Mouse (Mus musculus) MEL (cell line): ENCODE results near the gene Slc38a4. TPM values are rescaled to one million over a fixed set of nuclear protein-coding genes. Genes with fewer than 3 reads are reported as not detected.

Experiments used
- DNase-seq: peaks from one replicate; pipeline ENCODE4 v3.0.0; 2011; ENCODE audit warnings: low read depth, low spot score
- H3K27ac ChIP-seq: 2 replicates; pipeline ENCODE4 v1.5.1; 2012; ENCODE audit warnings: low read depth, mild to moderate bottlenecking, control low read depth, low read length, moderate library complexity; ENCODE audit not compliant: control insufficient read depth
- H3K27me3 ChIP-seq, 2 experiments: fragments of 150-350 bp in 1 of 2; sonication (generic) in 1 of 2; 2 replicates each; pipeline ENCODE4 v1.6.1; 2012; ENCODE audit warnings: low read length in 2 of 2, mild to moderate bottlenecking in 2 of 2, improper control_type of control experiment in 1 of 2, moderate library complexity in 1 of 2; ENCODE audit not compliant: insufficient read depth in 2 of 2, control insufficient read depth in 1 of 2
- H3K36me3 ChIP-seq, 2 experiments: 2 replicates each; pipeline ENCODE4 v1.6.1; 2012 to 2014; ENCODE audit warnings: low read length in 2 of 2, improper control_type of control experiment in 1 of 2, inconsistent platforms in 1 of 2, mild to moderate bottlenecking in 1 of 2; ENCODE audit not compliant: insufficient read depth in 2 of 2, control insufficient read depth in 1 of 2
- H3K4me1 ChIP-seq, 2 experiments: fragments of 150-350 bp in 1 of 2; sonication (generic) in 1 of 2; 2 replicates each; pipeline ENCODE4 v1.6.1; 2012; ENCODE audit warnings: low read length in 2 of 2, improper control_type of control experiment in 1 of 2, mild to moderate bottlenecking in 1 of 2; ENCODE audit not compliant: insufficient read depth in 2 of 2, control insufficient read depth in 1 of 2
- H3K4me3 ChIP-seq, 2 experiments: fragments of 150-350 bp in 1 of 2; sonication (generic) in 1 of 2; 2 replicates each; pipeline ENCODE4 v1.5.1; 2012; ENCODE audit warnings: low read depth in 2 of 2, low read length in 2 of 2, mild to moderate bottlenecking in 2 of 2, moderate library complexity in 2 of 2, control low read depth in 1 of 2, improper control_type of control experiment in 1 of 2; ENCODE audit not compliant: control insufficient read depth in 1 of 2, insufficient read depth in 1 of 2
- H3K79me2 ChIP-seq: 2 replicates; pipeline ENCODE4 v1.6.1; 2012; ENCODE audit warnings: mild to moderate bottlenecking, low read length, moderate library complexity; ENCODE audit not compliant: control insufficient read depth, poor library complexity, insufficient read depth
- H3K9ac ChIP-seq: 2 replicates; pipeline ENCODE4 v1.6.1; 2012; ENCODE audit warnings: low read depth, mild to moderate bottlenecking, control low read depth, low read length, moderate library complexity; ENCODE audit not compliant: control insufficient read depth, poor library complexity, severe bottlenecking
- H3K9me3 ChIP-seq: fragments of 150-350 bp; sonication (generic); replicated peaks from 2 replicates; pipeline ENCODE4 v1.6.1; 2012; ENCODE audit warnings: mild to moderate bottlenecking, low read length, improper control_type of control experiment, moderate library complexity; ENCODE audit not compliant: insufficient read depth
- CHD1 ChIP-seq: IDR thresholded peaks from 2 replicates; pipeline ENCODE4 v1.6.1; 2012; ENCODE audit warnings: low read depth, mild to moderate bottlenecking, inconsistent platforms, low read length, improper control_type of control experiment
- CHD2 ChIP-seq: IDR thresholded peaks from 2 replicates; pipeline ENCODE4 v1.6.1; 2011; ENCODE audit warnings: low read length, improper control_type of control experiment
- GABPA ChIP-seq: IDR thresholded peaks from 2 replicates; pipeline ENCODE4 v1.6.1; 2012; ENCODE audit warnings: low read depth, mild to moderate bottlenecking, inconsistent platforms, low read length, improper control_type of control experiment, moderate library complexity
- GATA1 ChIP-seq: IDR thresholded peaks from 2 replicates; pipeline ENCODE4 v1.6.1; 2011; ENCODE audit warnings: low read depth, low read length, improper control_type of control experiment
- KAT2A ChIP-seq: conservative IDR thresholded peaks from 2 replicates; pipeline ENCODE4 v1.6.1; 2012; ENCODE audit warnings: low read depth, low read length, improper control_type of control experiment, inconsistent platforms
- MAFK ChIP-seq: IDR thresholded peaks from 2 replicates; pipeline ENCODE4 v1.6.1; 2011; ENCODE audit warnings: low read depth, mild to moderate bottlenecking, low read length, improper control_type of control experiment, borderline replicate concordance
- MAZ ChIP-seq: IDR thresholded peaks from 2 replicates; pipeline ENCODE4 v1.6.1; 2012; ENCODE audit warnings: low read depth, mild to moderate bottlenecking, inconsistent platforms, low read length, improper control_type of control experiment
- MEF2A ChIP-seq: IDR thresholded peaks from 2 replicates; pipeline ENCODE4 v1.6.1; 2014; ENCODE audit warnings: low read depth, mild to moderate bottlenecking, inconsistent platforms, low read length, improper control_type of control experiment; ENCODE audit not compliant: poor library complexity, insufficient replicate concordance, severe bottlenecking; ENCODE audit errors: extremely low read depth
- MXI1 ChIP-seq: IDR thresholded peaks from 2 replicates; pipeline ENCODE4 v1.6.1; 2011; ENCODE audit warnings: mild to moderate bottlenecking, low read depth, low read length, improper control_type of control experiment
- MYC ChIP-seq: IDR thresholded peaks from 2 replicates; pipeline ENCODE4 v1.6.1; 2011; ENCODE audit warnings: low read depth, mild to moderate bottlenecking, low read length, improper control_type of control experiment, moderate library complexity
- POLR2A ChIP-seq, 2 experiments: IDR thresholded peaks; 2 replicates each; pipeline ENCODE4 v1.6.1; 2011 to 2012; ENCODE audit warnings: low read length in 2 of 2, mild to moderate bottlenecking in 2 of 2, control low read depth in 1 of 2, improper control_type of control experiment in 1 of 2, low read depth in 1 of 2, moderate library complexity in 1 of 2; ENCODE audit not compliant: control insufficient read depth in 1 of 2, insufficient read depth in 1 of 2, poor library complexity in 1 of 2
- POLR2AphosphoS2 ChIP-seq: IDR thresholded peaks from 2 replicates; pipeline ENCODE4 v1.6.1; 2011; ENCODE audit warnings: low read length, improper control_type of control experiment
- POLR2AphosphoS5 ChIP-seq: IDR thresholded peaks from 2 replicates; pipeline ENCODE4 v1.6.1; 2012; ENCODE audit warnings: low read depth, borderline replicate concordance, mild to moderate bottlenecking, inconsistent platforms, low read length, moderate library complexity, mixed read lengths
- RCOR1 ChIP-seq: IDR thresholded peaks from 2 replicates; pipeline ENCODE4 v1.6.1; 2012; ENCODE audit warnings: low read depth, mild to moderate bottlenecking, inconsistent platforms, low read length, improper control_type of control experiment
- SMC3 ChIP-seq: IDR thresholded peaks from 2 replicates; pipeline ENCODE4 v1.6.1; 2011; ENCODE audit warnings: low read depth, low read length, improper control_type of control experiment
- TAL1 ChIP-seq: IDR thresholded peaks from 2 replicates; pipeline ENCODE4 v1.6.1; 2012; ENCODE audit warnings: mild to moderate bottlenecking, inconsistent platforms, low read length, moderate library complexity, mixed read lengths
- TBP ChIP-seq: IDR thresholded peaks from 2 replicates; pipeline ENCODE4 v1.8.0; 2011; ENCODE audit warnings: low read depth, low read length, improper control_type of control experiment
- UBTF ChIP-seq: IDR thresholded peaks from 2 replicates; pipeline ENCODE4 v1.6.1; 2012; ENCODE audit warnings: low read depth, mild to moderate bottlenecking, inconsistent platforms, low read length, improper control_type of control experiment, moderate library complexity, borderline replicate concordance; ENCODE audit not compliant: insufficient read depth
- USF1 ChIP-seq: IDR thresholded peaks from 2 replicates; pipeline ENCODE4 v1.6.1; 2014; ENCODE audit warnings: low read depth, mild to moderate bottlenecking, inconsistent platforms, low read length, improper control_type of control experiment, moderate library complexity
- USF2 ChIP-seq, 2 experiments: IDR thresholded peaks; 2 replicates each; pipeline ENCODE4 v1.6.1; 2011 to 2012; ENCODE audit warnings: improper control_type of control experiment in 2 of 2, low read length in 2 of 2, borderline replicate concordance in 1 of 2, inconsistent platforms in 1 of 2, low read depth in 1 of 2, mild to moderate bottlenecking in 1 of 2; ENCODE audit not compliant: insufficient read depth in 1 of 2
- ZMIZ1 ChIP-seq: IDR thresholded peaks from 2 replicates; pipeline ENCODE4 v1.6.1; 2012; ENCODE audit warnings: low read depth, mild to moderate bottlenecking, inconsistent platforms, low read length, improper control_type of control experiment, moderate library complexity
- ZNF384 ChIP-seq: IDR thresholded peaks from 2 replicates; pipeline ENCODE4 v1.6.1; 2012; ENCODE audit warnings: low read depth, mild to moderate bottlenecking, inconsistent platforms, low read length, improper control_type of control experiment
- polyA plus RNA-seq, 2 experiments: library from polyadenylated mRNA; stranded (reverse) in 1 of 2; unstranded in 1 of 2; fragments of >175 nt in 1 of 2; fragments of >200 nt in 1 of 2; gene quantifications; 2 replicates each; pipeline versions ENCODE4 v1.2.1 to v1.2.4; 2012; ENCODE audit warnings: low replicate concordance in 2 of 2, low read depth in 1 of 2; ENCODE audit not compliant: insufficient read length in 2 of 2, insufficient read depth in 1 of 2, missing spikeins in 1 of 2
- total RNA-seq: library from RNA; depleted of rRNA; stranded (reverse); fragments of 300-350 nt; gene quantifications from 2 replicates; pipeline ENCODE4 v1.2.3, GENCODE M21; 2012

Slc38a4 gene
- total and polyA plus RNA-seq, 3 experiments, result not detected

- TF ChIP-seq GABPA (no peak), ZMIZ1 (no peak), MEF2A (no peak), USF1 (no peak), CHD1 (no peak), USF2 (IDR thresholded peaks at IDR 0.05; ENCODE audit: borderline replicate concordance in 1 of 2, insufficient read depth in 1 of 2, low read depth in 1 of 2, low read length in 2 of 2) (no peak), TBP (no peak), POLR2AphosphoS5 (no peak), ZNF384 (no peak), SMC3 (no peak), MAFK (no peak), POLR2A (IDR thresholded peaks at IDR 0.05; ENCODE audit: control insufficient read depth in 1 of 2, insufficient read depth in 1 of 2, low read depth in 1 of 2, low read length in 2 of 2, poor library complexity in 1 of 2) (no peak), CHD2 (no peak), GATA1 (no peak), MAZ (no peak), MXI1 (no peak), UBTF (no peak), RCOR1 (no peak), POLR2AphosphoS2 (no peak), KAT2A (no peak)
- TF ChIP-seq, all 39 proteins: peak for 0
- no peaks in the 10 kb centered on the region for H3K9me3 ChIP-seq
- no peak overlapping the region for H3K4me3 ChIP-seq
- DNase-seq, result no peak
- no peaks in the 10 kb centered on the region for H3K36me3 ChIP-seq
- no peaks in the 10 kb centered on the region for H3K79me2 ChIP-seq
- no peak overlapping the region for H3K27ac ChIP-seq
- H3K9ac ChIP-seq, result no peak overlapping the region
- H3K27me3 ChIP-seq, result peaks cover 0 to 5% of the 10 kb centered on the region in 2 experiments; a peak in 2 of 4 replicates
- no peaks in the 10 kb centered on the region for H3K4me1 ChIP-seq
Observed at GRCm38 (mm10) chr15:97033485-97033991, 22.2 kb downstream of the Slc38a4 start.

GRCm38 (mm10) chr15:97031886-97032285, 23.9 kb downstream of the Slc38a4 start:
- Histone ChIP-seq H3K36me3 (no peaks in the 10 kb centered on the region), H3K4me3 (no peak overlapping the region), H3K9me3 (no peaks in the 10 kb centered on the region), H3K4me1 (no peaks in the 10 kb centered on the region), H3K79me2 (no peaks in the 10 kb centered on the region), H3K27ac (no peak overlapping the region), H3K9ac (no peak overlapping the region), H3K27me3 (peaks cover 0 to 5% of the 10 kb centered on the region in 2 experiments; a peak in 2 of 4 replicates)
- DNase-seq, result no peak
- TF ChIP-seq POLR2AphosphoS2 (no peak), TAL1 (no peak), MYC (no peak)
